Mouse (Mus musculus) left cerebral cortex, postnatal 10 days (tissue): Measurements from ENCODE around the gene Gm14137. TPM values are rescaled to one million over a fixed set of nuclear protein-coding genes. Genes with fewer than 3 reads are reported as not detected.

Experiments used
- DNase-seq, 2 experiments: peaks; one replicate each; pipeline ENCODE4 v3.0.0; 2021 to 2022; ENCODE audit warnings: low spot score in 2 of 2, mixed read lengths in 1 of 2; ENCODE audit errors: extremely low spot score in 1 of 2
- intact Hi-C: fragments of 180-260 bp; cut with DNase I; formaldehyde crosslinking; loops from one replicate; pipeline ENCODE4 v1.15.1; 2025
- total RNA-seq, 2 experiments: library from RNA; stranded (reverse); gene quantifications; 2 replicates each; pipeline ENCODE4 v1.2.3; 2021

The Gm14137 gene
- total RNA-seq: not detected

DNA sequence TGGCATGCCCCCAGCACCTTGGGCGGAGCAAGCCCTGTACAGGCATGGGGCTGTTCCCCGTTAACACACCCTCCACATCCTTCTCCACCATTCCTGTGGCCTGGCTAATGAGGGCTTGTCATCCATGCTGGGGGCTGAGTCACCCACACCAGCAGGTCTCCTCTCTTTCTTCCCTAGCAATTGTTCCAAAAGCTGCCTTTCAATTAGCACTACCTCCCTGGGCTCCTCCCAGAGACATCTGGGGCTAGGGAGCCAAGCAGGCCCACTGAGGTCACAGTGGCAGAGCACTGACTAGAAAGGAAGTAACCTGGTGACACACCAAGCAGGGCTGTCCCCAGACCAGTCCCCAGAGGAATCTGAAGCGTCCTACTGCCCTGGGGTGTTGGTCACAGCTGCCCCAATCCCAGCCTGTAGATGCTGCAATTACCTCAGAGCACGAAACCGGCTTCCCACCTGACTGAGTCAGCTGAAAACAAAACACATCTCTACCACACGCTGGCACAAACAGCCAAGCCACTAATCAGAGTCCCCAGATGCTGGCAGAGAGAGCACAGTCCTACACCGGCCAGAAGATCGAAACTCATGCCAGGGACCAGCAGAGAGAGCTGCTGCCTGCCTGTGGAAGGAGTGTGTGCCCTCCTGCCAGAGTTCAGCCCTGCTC lies at the start of gene Gm14137:
Gm14137 (plus strand) TSS at position 519 of the 661 bp plus-strand sequence.
- intact Hi-C loops: no loop called here
- no peak for DNase-seq

DNA sequence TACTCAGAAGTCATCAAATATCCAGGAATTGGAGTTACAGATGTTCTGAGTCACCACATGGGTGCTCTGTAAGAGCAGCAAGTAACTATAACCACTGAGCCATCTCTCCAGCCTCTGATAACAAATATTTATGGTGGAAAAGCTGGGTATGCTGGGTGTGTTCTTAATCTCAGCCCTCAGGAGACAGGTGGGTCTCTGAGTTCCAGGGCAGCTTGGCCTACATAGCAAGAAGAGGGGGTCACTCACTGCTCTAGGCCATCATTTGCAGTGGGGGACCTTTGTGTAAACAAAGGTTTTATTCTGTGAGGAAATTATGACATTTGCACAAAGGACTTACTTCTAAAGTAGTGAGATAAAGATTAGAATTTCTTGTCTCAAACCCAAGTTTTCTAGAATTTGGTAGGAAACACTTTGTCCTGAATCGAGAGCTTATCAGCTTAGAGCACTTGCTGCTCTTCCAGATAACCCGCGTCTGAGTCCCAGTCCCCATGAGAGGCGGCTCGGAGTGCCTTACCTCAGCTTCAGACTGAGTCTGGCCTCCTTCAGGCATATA lies 37.9 kb upstream of the Gm14137 start:
- intact Hi-C loops: no loop called here
- no peak for DNase-seq

DNA sequence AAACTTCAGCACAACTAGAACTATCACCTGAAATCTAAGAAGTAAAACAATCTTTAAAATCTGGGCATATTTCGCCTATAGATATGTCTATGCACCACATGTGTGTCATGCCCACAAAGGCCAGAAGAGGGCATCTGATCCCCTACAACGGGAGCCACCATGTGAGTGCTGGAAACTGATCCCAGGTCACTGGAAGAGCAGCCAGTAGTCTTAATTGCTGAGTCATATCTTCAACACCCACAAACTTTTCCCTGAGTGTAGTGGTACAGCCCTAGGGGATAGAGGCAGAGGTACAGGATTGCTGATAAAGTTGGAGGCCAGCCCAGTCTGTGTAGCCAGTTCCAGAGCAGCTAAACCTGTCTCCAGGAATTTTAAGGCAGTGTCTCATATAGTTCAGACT lies 29.1 kb upstream of the Gm14137 start:
- no peak for DNase-seq
- intact Hi-C loops: loop anchor here (10.0 kb wide), 1 partner anchor 280 kb away; no protein-coding TSS in a partner anchor

DNA sequence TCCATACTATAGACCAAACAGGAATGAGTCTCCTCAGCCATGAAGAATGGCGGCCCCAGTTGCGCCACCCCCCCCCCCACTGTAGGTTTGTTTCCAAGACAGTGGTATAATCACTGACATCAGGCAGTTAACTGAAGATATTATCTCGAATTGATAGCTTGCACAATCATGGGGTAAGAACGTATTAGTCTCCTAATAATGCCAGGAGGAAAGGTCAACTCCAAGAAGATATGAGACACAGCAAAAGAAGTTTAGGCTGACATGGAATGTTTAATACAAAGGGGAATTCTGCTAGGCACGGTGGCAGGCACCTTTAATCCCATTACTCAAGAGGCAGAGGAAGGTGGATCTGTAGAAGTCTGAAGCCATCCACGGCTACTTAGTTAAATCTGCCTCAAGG lies 27.9 kb upstream of the Gm14137 start:
- DNase-seq: no peak
- intact Hi-C loops: loop anchor here (10.0 kb wide), 1 partner anchor 278 kb away; no protein-coding TSS in a partner anchor

DNA sequence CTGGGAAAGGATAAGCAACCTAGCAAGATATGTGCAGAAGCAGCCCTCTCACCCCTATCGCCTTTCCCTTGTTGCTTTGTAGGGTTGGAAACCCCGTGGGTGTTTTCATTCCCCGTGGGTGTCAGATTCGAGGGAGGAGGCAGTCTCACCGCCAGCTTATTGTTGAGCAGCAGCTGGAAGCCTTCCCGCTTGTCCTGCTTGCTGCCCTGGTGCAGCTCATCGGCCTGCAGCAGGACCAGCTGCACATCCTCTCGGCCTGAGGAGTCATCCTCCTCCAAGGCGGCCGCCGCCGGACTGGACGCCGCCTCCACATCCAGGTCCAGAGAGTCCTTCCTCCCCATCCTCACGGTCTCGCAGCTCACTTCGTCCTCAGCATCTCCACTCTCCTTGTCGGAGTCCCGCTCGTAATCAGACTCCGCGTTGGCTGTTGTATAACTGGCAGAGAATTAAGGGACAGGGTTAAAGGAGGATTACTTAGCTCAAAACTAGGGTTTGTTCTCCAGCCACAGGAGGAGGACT lies 27.1 kb upstream of the Gm14137 start:
- intact Hi-C loops: loop anchor here (10.0 kb wide), 1 partner anchor 278 kb away; no protein-coding TSS in a partner anchor
- DNase-seq: no peak

DNA sequence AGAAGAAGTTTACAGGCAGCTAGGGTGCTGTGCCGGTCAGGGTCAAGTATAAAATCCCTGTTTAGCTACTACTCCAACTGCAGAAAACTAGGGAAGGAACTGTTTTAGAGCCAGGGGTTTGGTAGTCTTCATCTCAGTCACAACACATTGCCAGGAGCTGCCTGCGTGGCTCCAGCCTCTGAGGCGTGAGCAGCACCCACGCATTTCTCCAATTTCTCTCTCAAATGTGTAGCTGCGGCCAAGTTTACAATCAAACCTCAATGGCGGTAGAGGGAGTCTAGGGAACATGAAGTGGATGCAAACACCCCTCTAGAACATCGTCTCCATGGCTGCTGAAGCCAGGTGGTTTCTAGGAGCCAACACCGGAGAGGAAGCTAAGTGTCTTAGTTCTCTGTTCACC lies 26.5 kb upstream of the Gm14137 start:
- DNase-seq: no peak

DNA sequence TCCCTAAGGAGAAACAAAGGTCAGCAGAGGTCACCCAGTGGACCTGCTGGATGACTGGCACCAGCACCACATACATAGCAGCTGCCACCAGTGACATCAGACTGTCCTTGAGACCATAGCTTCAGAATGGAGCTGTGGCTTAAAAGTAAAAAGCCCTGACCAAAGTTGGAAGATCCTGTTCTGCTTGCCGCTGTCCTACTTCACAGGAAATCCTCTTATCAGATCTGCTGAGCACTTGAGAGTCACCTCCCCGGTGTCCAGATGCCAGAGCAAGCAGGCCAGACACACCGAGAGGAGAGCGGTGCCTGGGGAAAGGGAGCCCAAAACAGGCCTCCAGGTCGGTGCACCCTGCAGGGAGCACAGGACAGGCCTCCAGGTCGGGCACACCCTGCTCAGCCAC lies 22.1 kb upstream of the Gm14137 start:
- intact Hi-C loops: no loop called here
- DNase-seq: no peak

More for the DNA sequence above, 26.5 kb upstream of the Gm14137 start:
- intact Hi-C loops: loop anchor here (10.0 kb wide), 1 partner anchor 277 kb away; no protein-coding TSS in a partner anchor

DNA sequence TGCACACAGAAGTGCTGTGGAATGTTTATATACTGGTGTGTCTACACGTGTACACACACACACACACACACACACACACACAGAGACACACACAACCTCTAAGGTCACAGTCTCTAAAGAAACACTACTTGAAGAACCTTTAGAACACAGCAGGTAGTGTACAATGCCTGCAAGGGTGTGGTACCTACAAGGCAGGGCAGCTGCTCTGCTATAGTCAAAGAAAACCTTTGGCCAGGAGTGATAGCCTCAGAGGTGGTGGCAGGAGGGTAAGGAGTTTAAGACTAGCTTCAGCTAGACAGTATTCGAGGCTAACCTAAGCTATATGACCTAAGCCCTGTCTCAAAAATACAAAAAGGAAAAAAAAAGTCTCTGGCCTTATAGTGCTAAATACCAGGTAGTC lies 19.6 kb upstream of the Gm14137 start:
- intact Hi-C loops: no loop called here
- no peak for DNase-seq

DNA sequence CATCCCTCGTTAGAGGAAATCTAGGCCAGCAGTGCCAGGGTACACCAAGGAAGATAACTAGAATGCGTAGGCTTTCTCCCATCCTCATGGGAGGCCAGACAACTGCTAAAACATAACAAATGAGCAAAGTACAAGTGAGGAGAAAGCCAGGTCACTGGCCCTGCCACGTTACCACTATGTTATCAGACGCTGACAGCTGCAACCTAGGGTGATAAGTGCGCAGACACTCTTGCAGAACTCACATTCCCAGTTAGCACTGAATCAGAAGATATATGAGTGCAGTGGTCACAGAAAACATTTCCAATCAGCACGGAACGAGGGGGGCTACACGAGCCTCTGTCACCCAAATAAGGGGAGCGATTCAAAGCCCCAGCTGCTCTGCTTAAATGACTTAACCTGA lies 18.9 kb upstream of the Gm14137 start:
- intact Hi-C loops: no loop called here

DNA sequence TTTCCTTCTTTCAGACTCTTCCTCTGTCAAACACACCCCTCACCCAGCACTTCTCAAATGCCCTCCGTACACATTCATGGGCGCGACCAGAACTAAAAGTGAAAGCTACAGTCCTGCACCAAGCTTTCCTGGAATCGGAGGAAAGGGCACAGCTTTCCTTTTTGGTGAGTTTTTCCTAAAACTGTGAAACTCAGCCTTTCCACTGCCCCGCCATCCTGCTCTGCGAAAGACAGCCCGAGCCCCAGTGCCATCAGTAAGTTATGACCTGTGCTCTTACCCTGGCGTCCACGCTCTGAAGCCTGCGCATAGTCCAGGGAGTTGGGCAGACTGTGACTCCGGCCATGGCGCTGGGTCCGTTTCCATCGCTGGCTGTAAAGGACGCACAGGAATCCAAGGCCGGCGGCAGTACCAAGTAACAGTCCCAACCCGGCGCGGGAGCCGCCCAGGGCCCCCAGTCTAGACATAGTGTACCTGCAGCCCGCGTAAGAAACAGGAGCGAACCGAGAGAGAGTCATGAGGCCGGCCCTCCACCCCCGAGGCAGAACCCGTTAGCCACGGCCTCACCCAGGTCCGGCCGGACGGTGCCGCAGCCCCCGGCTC lies 18.1 kb upstream of the Gm14137 start:
- intact Hi-C loops: loop anchor here (2.0 kb wide), 1 partner anchor 33 kb away; no protein-coding TSS in a partner anchor
- no peak for DNase-seq

More for the DNA sequence above, 18.9 kb upstream of the Gm14137 start:
- DNase-seq: no peak

GRCm38 (mm10) chr2:119156681-119157572 lies 17.4 kb upstream of the Gm14137 start, which contains the start of gene Rmdn3:
TSS of gene Rmdn3 (minus strand) at chr2:119157034.
- DNase-seq: peak; percentile 96 to 97
- intact Hi-C loops: loop anchor here (2.0 kb wide), 1 partner anchor 32 kb away; no protein-coding TSS in a partner anchor

DNA sequence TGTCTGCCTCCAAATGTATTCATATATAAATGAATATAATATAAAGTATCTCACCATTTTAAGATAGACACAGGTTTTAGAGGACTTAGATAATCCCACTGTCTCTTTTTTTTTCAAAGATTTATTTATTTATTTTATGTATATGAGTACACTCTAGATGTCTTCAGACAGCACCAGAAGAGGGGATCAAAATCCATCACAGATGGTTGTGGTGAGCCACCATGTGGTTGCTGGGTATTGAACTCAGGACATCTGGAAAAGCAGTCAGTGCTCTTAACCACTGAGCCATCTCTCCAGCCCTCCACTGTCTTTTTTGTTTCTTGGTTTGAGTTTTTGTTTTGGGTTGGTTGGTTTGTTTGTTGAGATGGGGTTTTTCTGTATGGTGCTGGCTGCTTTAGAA lies 16.5 kb upstream of the Gm14137 start:
- intact Hi-C loops: loop anchor here (2.0 kb wide), 1 partner anchor 31 kb away; no protein-coding TSS in a partner anchor

DNA sequence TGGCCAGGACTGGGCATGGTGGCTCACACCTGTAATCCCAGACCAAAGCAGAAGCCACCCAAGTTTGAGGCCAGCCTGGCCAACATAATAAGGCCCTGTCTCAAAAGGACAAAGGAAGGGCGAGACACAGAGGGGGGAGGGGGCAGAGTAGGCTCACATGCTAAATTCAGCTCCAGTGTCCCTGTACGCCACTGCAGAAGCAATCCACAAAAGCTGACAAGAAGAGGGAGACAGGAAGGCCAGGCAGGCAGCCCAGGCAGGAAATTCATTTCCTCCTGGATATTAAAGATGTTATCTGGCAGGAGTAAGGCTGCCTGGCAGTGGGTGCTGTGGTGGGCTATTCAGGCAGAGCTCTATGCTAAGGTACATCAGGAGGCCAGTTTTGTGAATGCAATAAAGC lies 13.1 kb upstream of the Gm14137 start:
- intact Hi-C loops: no loop called here
- DNase-seq: no peak

More for the DNA sequence above, 16.5 kb upstream of the Gm14137 start:
- DNase-seq: no peak

DNA sequence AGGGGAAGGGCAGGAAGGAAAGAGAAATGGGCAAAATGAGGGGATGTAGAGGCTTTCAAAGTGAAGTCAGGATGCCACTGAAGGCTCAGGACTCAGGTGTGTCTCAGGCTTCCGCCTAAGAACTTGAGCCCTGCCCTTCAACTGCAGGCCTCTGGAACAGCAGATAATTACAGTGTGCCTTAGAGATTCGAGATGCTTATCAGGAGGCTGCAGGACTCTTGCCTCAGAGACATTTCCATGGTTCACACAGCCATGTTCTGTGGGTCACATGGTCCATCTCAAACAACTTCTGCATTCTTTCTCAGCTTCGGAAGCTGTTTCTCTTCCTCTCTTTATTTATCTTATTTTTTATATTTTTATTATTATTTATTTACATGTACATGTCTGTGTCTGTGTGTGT lies 11.2 kb upstream of the Gm14137 start:
- no peak for DNase-seq
- intact Hi-C loops: no loop called here

DNA sequence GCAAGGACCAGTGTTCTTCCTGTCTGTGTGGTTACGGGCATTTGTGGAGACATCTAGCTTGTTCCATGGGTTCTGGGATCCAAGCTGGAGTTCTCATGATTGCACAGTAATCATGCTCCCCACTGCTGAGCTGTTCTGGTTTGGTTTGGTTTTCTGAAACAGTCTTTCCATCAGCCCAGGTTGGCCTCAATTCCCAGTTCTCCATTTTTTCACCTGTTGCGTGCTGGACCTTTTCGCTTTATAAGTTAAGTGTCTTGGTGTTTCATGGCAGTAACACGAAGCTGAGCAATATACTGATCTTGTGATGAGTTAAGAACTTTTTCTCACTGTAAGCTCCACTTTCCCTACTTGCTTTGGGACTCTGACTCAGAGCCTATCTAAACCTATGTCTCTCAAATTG lies 10.3 kb upstream of the Gm14137 start:
- intact Hi-C loops: no loop called here
- no peak for DNase-seq

DNA sequence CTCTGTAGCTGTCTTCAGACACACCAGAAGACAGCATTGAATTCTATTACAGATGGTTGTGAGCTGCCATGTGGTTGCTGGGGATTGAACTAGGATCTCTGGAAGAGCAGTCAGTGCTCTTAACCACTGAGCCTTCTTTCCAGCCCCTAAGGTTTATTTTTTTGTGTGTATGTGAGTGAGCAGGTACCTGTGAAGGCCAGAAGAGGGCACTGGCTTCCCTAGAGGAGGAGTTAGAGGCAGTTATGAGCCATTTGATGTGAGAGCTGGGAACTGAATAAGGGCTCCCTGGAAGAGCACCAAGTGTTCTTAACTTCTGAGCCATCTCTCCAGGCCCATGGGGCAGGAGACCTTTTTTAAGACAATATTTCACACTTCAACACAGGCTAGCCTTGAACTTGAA lies 8.9 kb upstream of the Gm14137 start:
- intact Hi-C loops: no loop called here
- DNase-seq: no peak

- intact Hi-C loops: no loop called here
- DNase-seq: peak in 1 of 2 experiments; percentile 72
These were observed 7.1 kb upstream of the Gm14137 start, which contains the start of gene Gchfr for GRCm38 (mm10) chr2:119166901-119167865. TSS of gene Gchfr (plus strand) at chr2:119167773.

- no peak for DNase-seq
- intact Hi-C loops: no loop called here
These were observed 6.4 kb upstream of the Gm14137 start for GRCm38 (mm10) chr2:119167866-119168256.
